Mouse (Mus musculus) left cerebral cortex, postnatal 25 days (tissue): ENCODE data around the gene Zfp775. TPM values are rescaled to one million over a fixed set of nuclear protein-coding genes. Genes with fewer than 3 reads are reported as not detected.

Experiments used
- DNase-seq, 2 experiments: peaks; one replicate each; pipeline ENCODE4 v3.0.0; 2022; ENCODE audit warnings: low spot score in 2 of 2, mixed read lengths in 1 of 2
- intact Hi-C: fragments of 180-260 bp; cut with DNase I; formaldehyde crosslinking; loops from one replicate; pipeline ENCODE4 v1.15.1; 2025
- total RNA-seq, 2 experiments: library from RNA; stranded (reverse); gene quantifications; 2 replicates each; pipeline ENCODE4 v1.2.3; 2021

Gene Zfp775
- total RNA-seq, 2 experiments from 2014 or later, result 5.0 to 7.2 TPM

GRCm38 (mm10) chr6:48582037-48582436 lies 19.8 kb upstream of the Zfp775 start:
- intact Hi-C loops, result loop anchor here (2.0 to 10.0 kb wide), 3 partner anchors 61 to 373 kb away; partner anchors contain the start of gene Gimap3

GRCm38 (mm10) chr6:48589194-48589750 lies 12.6 kb upstream of the Zfp775 start, which contains the start of gene Gm45021:
TSS of gene Gm45021 (plus strand) at chr6:48589610.
- DNase-seq, result no peak
- intact Hi-C loops, result loop anchor here (10.0 kb wide), 1 partner anchor 366 kb away; no protein-coding TSS in a partner anchor

More at GRCm38 (mm10) chr6:48582037-48582436, 19.8 kb upstream of the Zfp775 start:
- DNase-seq, result peak; percentile 56 to 63

GRCm38 (mm10) chr6:48591221-48591845 lies 10.5 kb upstream of the Zfp775 start:
- intact Hi-C loops, result loop anchor here (5.0 kb wide), 1 partner anchor 36 kb away; the partner anchor contains the start of gene AI854703
- no peak for DNase-seq

- DNase-seq, result no peak
- intact Hi-C loops, result loop anchor here (2.0 to 5.0 kb wide), 2 partner anchors 35 to 37 kb away; partner anchors contain the start of genes AI854703 and Lrrc61
These were observed 10.0 kb upstream of the Zfp775 start for GRCm38 (mm10) chr6:48591871-48592270.

- peak; percentile 92 to 93 for DNase-seq
- intact Hi-C loops, result loop anchor here (2.0 to 5.0 kb wide), 2 partner anchors 34 to 39 kb away; partner anchors contain the start of genes AI854703 and Lrrc61
These were observed 8.5 kb upstream of the Zfp775 start, which contains the start of the genes Repin1 and Gm44965 for GRCm38 (mm10) chr6:48593158-48594042. TSS of gene Repin1 (plus strand) at chr6:48593883. TSS of gene Gm44965 (plus strand) at chr6:48593941.

- DNase-seq, result peak in 1 of 2 experiments; percentile 65
- intact Hi-C loops, result loop anchor here (5.0 kb wide), 1 partner anchor 33 kb away; the partner anchor contains the start of gene AI854703
These were observed 7.7 kb upstream of the Zfp775 start for GRCm38 (mm10) chr6:48594043-48594738.

- peak in 1 of 2 experiments; percentile 66 for DNase-seq
- intact Hi-C loops, result no loop called here
These were observed 6.6 kb upstream of the Zfp775 start for GRCm38 (mm10) chr6:48595278-48595677.

GRCm38 (mm10) chr6:48596545-48597232 lies 5.2 kb upstream of the Zfp775 start:
- intact Hi-C loops, result no loop called here
- DNase-seq, result no peak

- intact Hi-C loops, result no loop called here
- DNase-seq, result no peak
These were observed 4.6 kb upstream of the Zfp775 start for GRCm38 (mm10) chr6:48597233-48597625.

GRCm38 (mm10) chr6:48600594-48600993 lies 1.3 kb upstream of the Zfp775 start:
- intact Hi-C loops, result loop anchor here (2.0 kb wide), 1 partner anchor 26 kb away; the partner anchor contains the start of gene AI854703
- DNase-seq, result no peak

- peak; percentile 43 to 74 for DNase-seq
- intact Hi-C loops, result no loop called here
These were observed 348 bp downstream of the Zfp775 start for GRCm38 (mm10) chr6:48602080-48602741.

- intact Hi-C loops, result no loop called here
- DNase-seq, result no peak
These were observed 6.3 kb downstream of the Zfp775 start for GRCm38 (mm10) chr6:48608124-48608523.

GRCm38 (mm10) chr6:48609512-48609911 lies 7.6 kb downstream of the Zfp775 start:
- intact Hi-C loops, result no loop called here
- no peak for DNase-seq

GRCm38 (mm10) chr6:48610657-48611056 lies 8.8 kb downstream of the Zfp775 start:
- no peak for DNase-seq
- intact Hi-C loops, result no loop called here

- DNase-seq, result no peak
- intact Hi-C loops, result no loop called here
These were observed 11.6 kb downstream of the Zfp775 start for GRCm38 (mm10) chr6:48613464-48613863.

- no peak for DNase-seq
- intact Hi-C loops, result no loop called here
These were observed 12.9 kb downstream of the Zfp775 start for GRCm38 (mm10) chr6:48614756-48615155.

- intact Hi-C loops, result no loop called here
- DNase-seq, result no peak
These were observed 18.2 kb downstream of the Zfp775 start for GRCm38 (mm10) chr6:48620031-48620430.
